Mouse (Mus musculus) left cerebral cortex, postnatal 10 days (tissue): Measurements from ENCODE around the gene Slc25a28. TPM values are rescaled to one million over a fixed set of nuclear protein-coding genes. Genes with fewer than 3 reads are reported as not detected.

Experiments used
- DNase-seq, 2 experiments: peaks; one replicate each; pipeline ENCODE4 v3.0.0; 2021 to 2022; ENCODE audit warnings: low spot score in 2 of 2, mixed read lengths in 1 of 2; ENCODE audit errors: extremely low spot score in 1 of 2
- intact Hi-C: fragments of 180-260 bp; cut with DNase I; formaldehyde crosslinking; loops from one replicate; pipeline ENCODE4 v1.15.1; 2025
- microRNA-seq: library from miRNA; unstranded; fragments of <30 nt; microRNA quantifications from one replicate; pipeline ENCODE4 v1.2.0, GENCODE M21; 2022
- total RNA-seq, 2 experiments: library from RNA; stranded (reverse); gene quantifications; 2 replicates each; pipeline ENCODE4 v1.2.3; 2021

Gene Slc25a28
- total RNA-seq, 2 experiments from 2014 or later = 34.7 to 38.3 TPM

GRCm38 (mm10) chr19:43614341-43615073 is 60.2 kb downstream of the Slc25a28 start:
- no peak for DNase-seq
- intact Hi-C loops = loop anchor here (10.0 kb wide), 1 partner anchor 1540 kb away; the partner anchor contains the start of gene Tlx1

Small RNA genes within 50 kb of the gene (microRNA-seq; reads per million reads assigned to microRNA genes)
- not detected for gene Gm22646

Other genes starting within 250 kb of the Slc25a28 start
- gene Cnnm1, start 234.4 kb downstream of the Slc25a28 start, total RNA-seq = 10 to 100 TPM; 39.3 to 40.4 TPM
- 100 to 1,000 TPM; 213 to 228 TPM for gene Got1, start 150.3 kb downstream of the Slc25a28 start, total RNA-seq
- not detected for gene Nkx2-3, start 62.6 kb downstream of the Slc25a28 start, total RNA-seq
- 10 to 100 TPM; 24.6 to 25.7 TPM for gene Entpd7, start 14.8 kb upstream of the Slc25a28 start, total RNA-seq
- gene Cutc, start 78.1 kb upstream of the Slc25a28 start, total RNA-seq = 1 to 10 TPM; 3.1 to 3.7 TPM
- 10 to 100 TPM; 17.6 to 22.1 TPM for gene Cox15, start 78.1 kb upstream of the Slc25a28 start, total RNA-seq
- gene Abcc2, start 107.3 kb upstream of the Slc25a28 start, total RNA-seq = under 1 TPM; 0.16 to 0.32 TPM